26 mouse cellular contexts compared by ENCODE assay signal in the genomic region with DNA sequence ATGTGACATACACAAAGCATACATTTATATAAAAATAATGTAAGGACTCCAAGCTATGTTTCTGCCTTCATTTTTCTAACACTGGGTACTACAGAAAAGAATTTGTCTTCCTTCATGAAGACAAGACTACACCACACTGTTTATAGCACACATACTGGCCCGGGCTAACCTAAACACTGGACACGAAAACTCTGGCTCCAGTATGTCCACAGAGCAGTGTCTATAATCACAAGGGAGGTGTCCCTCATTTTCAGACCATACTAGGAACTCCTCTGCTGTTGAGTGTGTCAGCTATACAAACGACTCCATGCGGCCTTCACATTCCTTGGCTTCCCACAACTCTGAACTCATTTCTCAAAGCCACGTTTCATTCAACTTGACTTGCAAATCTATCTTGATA. TPM values are rescaled to one million over a fixed set of nuclear protein-coding genes. Genes with fewer than 3 reads are reported as not detected.
A peak's percentile ranks its signal among the peaks of the same experiment; 100 is the strongest.
DNase-seq lines count a peak whose midpoint lies in the region; ATAC-seq and TF ChIP-seq lines count a peak whose summit lies in the region.
"Had no signal": no experiment of that assay in that cellular context is flagged by ENCODE, and none has a peak within 500 bp of the region (broad histone marks: within the 10 kb centered on the region; RNA-seq: fewer than 3 reads in every experiment).

No protein-coding gene starts in this region.

- TF ChIP-seq EP300 in stomach, postnatal 0 days (optimal IDR thresholded peaks at IDR 0.05) = no peak

- no peaks in the 10 kb centered on the region for H3K27me3 ChIP-seq in embryonic facial prominence, embryonic 14.5 days (replicated peaks; ENCODE audit: control insufficient read depth, insufficient read depth, low read length)
- no peaks in the 10 kb centered on the region for H3K27me3 ChIP-seq in embryonic facial prominence, embryonic 10.5 days (replicated peaks; ENCODE audit: low read depth, poor library complexity, severe bottlenecking)
- no peaks in the 10 kb centered on the region for H3K27me3 ChIP-seq in stomach, postnatal 0 days (ENCODE audit: control insufficient read depth, insufficient read depth, low read length)
- H3K27me3 ChIP-seq in midbrain, embryonic 16.5 days (ENCODE audit: control insufficient read depth, insufficient read depth, low read depth, low read length) = no peaks in the 10 kb centered on the region
- H3K27me3 ChIP-seq: CH12.LX; embryonic facial prominence, embryonic 12.5 days; embryonic facial prominence, embryonic 15.5 days; forebrain, embryonic 12.5 days had no signal

- H3K4me1 ChIP-seq in embryonic facial prominence, embryonic 14.5 days (ENCODE audit: control insufficient read depth, insufficient read depth, low read length) = peaks cover 13% of the 10 kb centered on the region
- H3K4me1 ChIP-seq in embryonic facial prominence, embryonic 10.5 days = peaks cover 11% of the 10 kb centered on the region
- H3K4me1 ChIP-seq in stomach, postnatal 0 days (replicated peaks; ENCODE audit: control insufficient read depth, insufficient read depth) = peaks cover 4% of the 10 kb centered on the region; the same call in 1 of the 2 replicates
- H3K4me1 ChIP-seq in midbrain, embryonic 16.5 days (ENCODE audit: control insufficient read depth, insufficient read depth, low read length) = peaks cover 15% of the 10 kb centered on the region
- H3K4me1 ChIP-seq: forebrain, embryonic 10.5 days had no signal

- no peak overlapping the region for H3K4me3 ChIP-seq in embryonic facial prominence, embryonic 14.5 days (ENCODE audit: low read depth, low read length)
- H3K4me3 ChIP-seq in embryonic facial prominence, embryonic 10.5 days = no peak overlapping the region
- no peak overlapping the region for H3K4me3 ChIP-seq in stomach, postnatal 0 days (ENCODE audit: low read depth, low read length)
- no peak overlapping the region for H3K4me3 ChIP-seq in midbrain, embryonic 16.5 days (ENCODE audit: low read depth, low read length)
- H3K4me3 ChIP-seq: embryonic facial prominence, embryonic 12.5 days; embryonic facial prominence, embryonic 15.5 days; erythroblast, embryonic 14.5 days; forebrain, embryonic 10.5 days; forebrain, embryonic 12.5 days had no signal

- no peak for TF ChIP-seq CTCF in stomach, postnatal 0 days (IDR thresholded peaks at IDR 0.05; ENCODE audit: low read depth)

- 61% methylated on average over 5 of the region's 5 CpGs for WGBS in embryonic facial prominence, embryonic 14.5 days
- WGBS in embryonic facial prominence, embryonic 10.5 days = 88% methylated on average over 5 of the region's 5 CpGs
- 32% methylated on average over 5 of the region's 5 CpGs for WGBS in stomach, postnatal 0 days
- WGBS in midbrain, embryonic 16.5 days = 94% methylated on average over 5 of the region's 5 CpGs

- no peaks in the 10 kb centered on the region for H3K9me3 ChIP-seq in embryonic facial prominence, embryonic 14.5 days (ENCODE audit: control insufficient read depth, low read length)
- no peaks in the 10 kb centered on the region for H3K9me3 ChIP-seq in embryonic facial prominence, embryonic 10.5 days
- H3K9me3 ChIP-seq in stomach, postnatal 0 days (ENCODE audit: control insufficient read depth, low read length) = no peaks in the 10 kb centered on the region
- no peaks in the 10 kb centered on the region for H3K9me3 ChIP-seq in midbrain, embryonic 16.5 days (replicated peaks; ENCODE audit: control insufficient read depth, low read length, poor library complexity, severe bottlenecking)
- H3K9me3 ChIP-seq: embryonic facial prominence, embryonic 12.5 days; embryonic facial prominence, embryonic 15.5 days; forebrain, embryonic 12.5 days had no signal

- no peak overlapping the region for H3K4me2 ChIP-seq in embryonic facial prominence, embryonic 14.5 days (ENCODE audit: low read depth, low read length)
- no peak overlapping the region for H3K4me2 ChIP-seq in stomach, postnatal 0 days (replicated peaks; ENCODE audit: low read depth)
- H3K4me2 ChIP-seq in midbrain, embryonic 16.5 days (ENCODE audit: low read length) = no peak overlapping the region
- H3K4me2 ChIP-seq: embryonic facial prominence, embryonic 12.5 days; embryonic facial prominence, embryonic 15.5 days; forebrain, embryonic 12.5 days had no signal

- H3K27ac ChIP-seq in embryonic facial prominence, embryonic 14.5 days (replicated peaks; ENCODE audit: low read depth, low read length) = no peak overlapping the region
- H3K27ac ChIP-seq in embryonic facial prominence, embryonic 10.5 days (replicated peaks) = no peak overlapping the region
- H3K27ac ChIP-seq in stomach, postnatal 0 days (replicated peaks) = no peak overlapping the region
- H3K27ac ChIP-seq in midbrain, embryonic 16.5 days (ENCODE audit: low read length) = no peak overlapping the region
- H3K27ac ChIP-seq: embryonic facial prominence, embryonic 12.5 days; embryonic facial prominence, embryonic 15.5 days; forebrain, embryonic 10.5 days; forebrain, embryonic 12.5 days had no signal

- no peak for DNase-seq in embryonic facial prominence, embryonic 14.5 days (ENCODE audit: low spot score)
- DNase-seq in embryonic facial prominence, embryonic 10.5 days (ENCODE audit: low spot score) = no peak
- peak; percentile 10 for DNase-seq in NIH3T3 (ENCODE audit: low read depth)
- DNase-seq in stomach, postnatal 0 days (ENCODE audit: low spot score) = no peak
- DNase-seq: adrenal gland, adult 2 months; adrenal gland, postnatal 10 days; adrenal gland, postnatal 25 days; B cell, adult 2 months; cerebellum, adult 11 months; cerebellum, adult 18-20 months; cerebellum, adult 8-10 months; cerebellum, adult 9-11 months; cerebellum, postnatal 14 days; cerebellum, postnatal 36 days; embryo, embryonic 11 days had no signal

- ATAC-seq in embryonic facial prominence, embryonic 14.5 days (ENCODE audit: low read depth) = peak; percentile 23; the same call in 1 of the 2 replicates
- peak; percentile 58 for ATAC-seq in stomach, postnatal 0 days (ENCODE audit: low FRiP score, low TSS enrichment)
- ATAC-seq in midbrain, embryonic 16.5 days = no peak
- ATAC-seq: CD4-positive, CD25-positive, alpha-beta regulatory T cell, adult 4 months; forebrain, embryonic 14.5 days; forebrain, embryonic 16.5 days had no signal

- no peak overlapping the region for H3K9ac ChIP-seq in embryonic facial prominence, embryonic 14.5 days (ENCODE audit: low read depth, low read length)
- no peak overlapping the region for H3K9ac ChIP-seq in stomach, postnatal 0 days (ENCODE audit: low read length)
- no peak overlapping the region for H3K9ac ChIP-seq in midbrain, embryonic 16.5 days (ENCODE audit: low read depth, low read length)
- H3K9ac ChIP-seq: embryonic facial prominence, embryonic 12.5 days; embryonic facial prominence, embryonic 15.5 days; forebrain, embryonic 12.5 days had no signal

- H3K36me3 ChIP-seq in embryonic facial prominence, embryonic 14.5 days (ENCODE audit: control insufficient read depth, insufficient read depth, low read length) = peaks cover 13% of the 10 kb centered on the region; the same call in 1 of the 2 replicates
- peaks cover 24% of the 10 kb centered on the region for H3K36me3 ChIP-seq in embryonic facial prominence, embryonic 10.5 days (replicated peaks)
- peaks cover 11% of the 10 kb centered on the region for H3K36me3 ChIP-seq in stomach, postnatal 0 days (ENCODE audit: control insufficient read depth, insufficient read depth, low read length)
- no peaks in the 10 kb centered on the region for H3K36me3 ChIP-seq in midbrain, embryonic 16.5 days (ENCODE audit: control insufficient read depth, insufficient read depth, low read length)
- H3K36me3 ChIP-seq: G1E had no signal

RNA-seq across cellular contexts. Expression of a gene that starts 49.3 kb away (rescaled TPM):
- polyA plus RNA-seq in embryonic facial prominence, embryonic 14.5 days (2014; fragmentation: Nextera tagmentation; extraction: Ambion mirVana) = 11.6 and 12.1 TPM in 2 replicates
- polyA plus RNA-seq in embryonic facial prominence, embryonic 10.5 days (2016; fragmentation: Nextera tagmentation; extraction: Ambion mirVana) = 6.9 and 7.1 TPM in 2 replicates
- polyA plus RNA-seq in stomach, postnatal 0 days (2015; fragmentation: Nextera tagmentation; extraction: Ambion mirVana) = 6.3 and 7.3 TPM in 2 replicates
- polyA plus RNA-seq in midbrain, embryonic 16.5 days (2015; fragmentation: Nextera tagmentation; extraction: Ambion mirVana) = 2.0 and 2.7 TPM in 2 replicates
- polyA plus RNA-seq: erythroblast, embryonic 14.5 days had no signal
